Mouse (Mus musculus) intestine, embryonic 14.5 days (tissue): ENCODE measurements around the gene Eef1e1. TPM values are rescaled to one million over a fixed set of nuclear protein-coding genes. Genes with fewer than 3 reads are reported as not detected.

Source experiments
- ATAC-seq: fragments of 200-750 bp; cut with Nextera tagmentation; replicated peaks from 2 replicates; pipeline ENCODE4 v1.8.0; 2017; ENCODE audit warnings: low read depth, moderate number of reproducible peaks, moderate TSS enrichment, moderate library complexity; ENCODE audit not compliant: low FRiP score, low TSS enrichment
- DNase-seq: peaks from one replicate; pipeline ENCODE4 v3.0.0-alpha.2; 2018; ENCODE audit warnings: low spot score
- H3K27ac ChIP-seq: fragments of 300-500 bp; sonication (generic); 2 replicates; pipeline ENCODE4 v1.5.1; 2014; ENCODE audit warnings: low read depth, mild to moderate bottlenecking, control low read depth
- H3K27me3 ChIP-seq: fragments of 300-500 bp; sonication (generic); replicated peaks from 2 replicates; pipeline ENCODE4 v1.6.1; 2014; ENCODE audit warnings: low read length, control low read depth; ENCODE audit not compliant: control insufficient read depth, insufficient read depth
- H3K36me3 ChIP-seq: fragments of 300-500 bp; sonication (generic); 2 replicates; pipeline ENCODE4 v1.6.1; 2014; ENCODE audit warnings: low read length, control low read depth; ENCODE audit not compliant: control insufficient read depth, insufficient read depth
- H3K4me1 ChIP-seq: fragments of 300-500 bp; sonication (generic); replicated peaks from 2 replicates; pipeline ENCODE4 v1.6.1; 2014; ENCODE audit warnings: low read length, control low read depth, mixed read lengths; ENCODE audit not compliant: control insufficient read depth, insufficient read depth
- H3K4me2 ChIP-seq: fragments of 300-500 bp; sonication (generic); 2 replicates; pipeline ENCODE4 v1.6.1; 2014; ENCODE audit warnings: low read length
- H3K4me3 ChIP-seq: fragments of 300-500 bp; sonication (generic); 2 replicates; pipeline ENCODE4 v1.5.1; 2014; ENCODE audit warnings: low read depth, low read length, control low read depth, mixed read lengths
- H3K9ac ChIP-seq: fragments of 300-500 bp; sonication (generic); 2 replicates; pipeline ENCODE4 v1.6.1; 2014; ENCODE audit warnings: mild to moderate bottlenecking, low read length
- H3K9me3 ChIP-seq: fragments of 300-500 bp; sonication (generic); 2 replicates; pipeline ENCODE4 v1.6.1; 2016; ENCODE audit warnings: low read length, control low read depth; ENCODE audit not compliant: control insufficient read depth
- WGBS: fragments of 180-500 bp; shearing (Covaris S2); extraction: QIAGEN DNeasy Blood & Tissue Kit; methylation state at CpG from one replicate; pipeline ENCODE4 v1.1.7; 2014; 5-methylcytosine and 5-hydroxymethylcytosine counted together
- polyA plus RNA-seq: library from polyadenylated mRNA; unstranded; fragments of >200 nt; fragmentation: Nextera tagmentation; extraction: Ambion mirVana; gene quantifications from 2 replicates; pipeline ENCODE4 v1.2.1, GENCODE M21; 2014

Eef1e1 gene
- polyA plus RNA-seq, 1 experiment from 2014 or later, result 57.4 TPM

DNA sequence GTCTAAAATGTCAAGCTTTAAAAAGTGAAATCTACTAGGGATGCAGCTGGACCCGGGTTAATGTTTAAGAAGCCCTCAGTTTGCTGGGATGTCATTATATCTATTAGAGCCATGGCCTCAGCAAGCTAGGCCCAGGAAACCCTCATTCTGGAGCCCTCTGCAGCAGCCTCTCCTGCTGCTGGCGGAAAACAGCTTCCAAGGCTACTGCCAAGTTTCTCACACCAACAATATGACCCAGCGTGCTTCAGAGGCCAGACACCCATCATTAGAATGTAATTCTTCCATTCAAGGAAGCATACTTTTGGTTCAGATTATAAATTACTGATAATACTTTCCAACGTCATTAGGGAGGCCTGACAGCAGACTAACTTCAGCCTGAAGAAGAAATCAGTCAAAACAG is 42.0 kb downstream of the Eef1e1 start:
- no peak overlapping the region for H3K4me3 ChIP-seq
- no peaks in the 10 kb centered on the region for H3K4me1 ChIP-seq
- DNase-seq (no peak), ATAC-seq (no peak)
- no peak overlapping the region for H3K4me2 ChIP-seq
- no peaks in the 10 kb centered on the region for H3K9me3 ChIP-seq
- H3K27ac ChIP-seq, result no peak overlapping the region
- WGBS, result 74% methylated on average over 4 of the region's 4 CpGs
- H3K9ac ChIP-seq, result no peak overlapping the region
- H3K36me3 ChIP-seq, result 0 out of 2 replicates have a peak, but pooled peaks cover 4% of the 10 kb centered on the region
- H3K27me3 ChIP-seq, result no peaks in the 10 kb centered on the region

DNA sequence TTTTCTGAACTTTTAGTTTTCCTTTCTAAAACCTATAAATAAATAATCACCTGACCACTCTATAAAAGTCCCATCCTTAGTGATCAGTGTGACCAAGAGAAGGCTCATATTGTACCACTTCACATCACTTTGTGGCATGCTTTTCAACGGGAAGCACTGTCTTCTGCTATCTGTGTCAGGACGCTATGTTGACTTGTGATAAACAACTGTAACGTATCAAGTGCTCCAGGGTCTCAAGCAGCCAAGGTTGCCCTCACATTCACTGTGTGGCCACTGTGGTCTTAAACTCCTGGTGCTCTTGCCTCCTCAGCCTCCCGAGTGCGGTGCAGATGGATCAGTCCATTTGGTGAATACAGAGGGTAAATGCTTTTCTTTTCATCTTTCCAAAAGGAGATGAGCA is 43.2 kb downstream of the Eef1e1 start:
- no peaks in the 10 kb centered on the region for H3K9me3 ChIP-seq
- no peak overlapping the region for H3K4me3 ChIP-seq
- no peak overlapping the region for H3K4me2 ChIP-seq
- 0 out of 2 replicates have a peak, but pooled peaks cover 8% of the 10 kb centered on the region for H3K36me3 ChIP-seq
- no peaks in the 10 kb centered on the region for H3K4me1 ChIP-seq
- H3K27me3 ChIP-seq, result no peaks in the 10 kb centered on the region
- 79% methylated on average over 5 of the region's 5 CpGs for WGBS
- ATAC-seq (no peak), DNase-seq (no peak)
- no peak overlapping the region for H3K9ac ChIP-seq
- no peak overlapping the region for H3K27ac ChIP-seq

GRCm38 (mm10) chr13:38614298-38614697 is 44.6 kb downstream of the Eef1e1 start:
- WGBS, result 54% methylated on average over 5 of the region's 5 CpGs
- ATAC-seq (no peak), DNase-seq (no peak)
- H3K36me3 ChIP-seq, result 0 out of 2 replicates have a peak, but pooled peaks cover 8% of the 10 kb centered on the region
- H3K27ac ChIP-seq, result no peak overlapping the region
- no peaks in the 10 kb centered on the region for H3K27me3 ChIP-seq
- no peak overlapping the region for H3K9ac ChIP-seq
- no peaks in the 10 kb centered on the region for H3K4me1 ChIP-seq
- no peak overlapping the region for H3K4me2 ChIP-seq
- H3K4me3 ChIP-seq, result no peak overlapping the region
- H3K9me3 ChIP-seq, result no peaks in the 10 kb centered on the region

- H3K4me3 ChIP-seq, result no peak overlapping the region
- H3K9ac ChIP-seq, result no peak overlapping the region
- no peak for DNase-seq
- H3K4me1 ChIP-seq, result no peaks in the 10 kb centered on the region
- no peak overlapping the region for H3K4me2 ChIP-seq
- no peaks in the 10 kb centered on the region for H3K9me3 ChIP-seq
- no peaks in the 10 kb centered on the region for H3K27me3 ChIP-seq
- ATAC-seq, result no peak
- 0 out of 2 replicates have a peak, but pooled peaks cover 8% of the 10 kb centered on the region for H3K36me3 ChIP-seq
- WGBS, result 84% methylated on average over 8 of the region's 8 CpGs
- no peak overlapping the region for H3K27ac ChIP-seq
Measured at GRCm38 (mm10) chr13:38613583-38613982, 45.3 kb downstream of the Eef1e1 start.

DNA sequence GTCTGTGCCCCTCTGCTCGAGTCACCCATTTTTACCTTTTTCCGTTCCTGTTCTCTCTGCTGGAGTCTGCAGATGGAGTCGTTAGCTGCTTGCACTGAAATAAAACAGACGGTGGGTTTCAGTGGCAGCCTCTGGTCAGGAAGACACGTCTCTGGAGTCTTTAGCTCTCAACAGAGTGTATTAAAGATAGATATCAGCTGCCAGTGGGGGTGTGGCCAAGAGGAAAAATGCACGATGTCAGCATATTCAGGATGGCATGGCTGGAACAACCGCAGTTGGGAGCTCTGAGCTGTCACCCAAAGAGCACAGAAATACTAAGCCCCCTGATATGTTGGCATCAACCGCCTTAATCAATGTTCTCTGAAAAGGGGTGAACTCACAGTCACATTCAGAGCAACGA is 46.2 kb downstream of the Eef1e1 start:
- no peak overlapping the region for H3K4me3 ChIP-seq
- H3K9ac ChIP-seq, result no peak overlapping the region
- 65% methylated on average over 9 of the region's 9 CpGs for WGBS
- no peaks in the 10 kb centered on the region for H3K9me3 ChIP-seq
- no peak overlapping the region for H3K27ac ChIP-seq
- H3K27me3 ChIP-seq, result no peaks in the 10 kb centered on the region
- no peak overlapping the region for H3K4me2 ChIP-seq
- no peak for DNase-seq
- no peak for ATAC-seq
- no peaks in the 10 kb centered on the region for H3K4me1 ChIP-seq
- H3K36me3 ChIP-seq, result 0 out of 2 replicates have a peak, but pooled peaks cover 8% of the 10 kb centered on the region

DNA sequence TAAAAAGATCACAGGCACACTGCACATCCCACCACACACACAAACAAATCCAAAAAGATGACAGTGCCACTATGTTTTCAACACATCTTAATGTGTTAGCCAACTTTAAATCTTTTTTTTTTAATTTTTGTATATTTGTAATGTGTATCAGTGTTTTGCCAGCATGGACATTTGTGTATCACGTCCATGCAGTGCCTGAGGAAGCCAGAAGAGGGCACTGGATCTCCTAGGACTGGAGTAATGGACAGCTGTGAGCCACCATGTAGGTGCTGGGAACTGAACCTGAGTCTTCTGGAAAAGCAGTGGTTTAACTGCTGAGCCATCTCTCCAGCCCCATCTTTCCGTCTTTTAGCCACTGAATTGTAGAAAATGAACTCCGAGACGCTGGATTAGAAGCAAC is 46.7 kb downstream of the Eef1e1 start:
- Histone ChIP-seq H3K27me3 (no peaks in the 10 kb centered on the region), H3K4me2 (no peak overlapping the region), H3K4me1 (no peaks in the 10 kb centered on the region), H3K9me3 (no peaks in the 10 kb centered on the region), H3K27ac (no peak overlapping the region), H3K4me3 (no peak overlapping the region), H3K36me3 (0 out of 2 replicates have a peak, but pooled peaks cover 8% of the 10 kb centered on the region), H3K9ac (no peak overlapping the region)
- 93% methylated on average over 4 of the region's 4 CpGs for WGBS
- no peak for ATAC-seq
- DNase-seq, result no peak

GRCm38 (mm10) chr13:38610336-38610735 is 48.5 kb downstream of the Eef1e1 start:
- no peak overlapping the region for H3K4me2 ChIP-seq
- ATAC-seq, result no peak
- no peak for DNase-seq
- 74% methylated on average over 6 of the region's 6 CpGs for WGBS
- H3K27me3 ChIP-seq, result no peaks in the 10 kb centered on the region
- no peak overlapping the region for H3K27ac ChIP-seq
- 0 out of 2 replicates have a peak, but pooled peaks cover 8% of the 10 kb centered on the region for H3K36me3 ChIP-seq
- no peaks in the 10 kb centered on the region for H3K9me3 ChIP-seq
- H3K9ac ChIP-seq, result no peak overlapping the region
- H3K4me3 ChIP-seq, result no peak overlapping the region
- no peaks in the 10 kb centered on the region for H3K4me1 ChIP-seq

DNA sequence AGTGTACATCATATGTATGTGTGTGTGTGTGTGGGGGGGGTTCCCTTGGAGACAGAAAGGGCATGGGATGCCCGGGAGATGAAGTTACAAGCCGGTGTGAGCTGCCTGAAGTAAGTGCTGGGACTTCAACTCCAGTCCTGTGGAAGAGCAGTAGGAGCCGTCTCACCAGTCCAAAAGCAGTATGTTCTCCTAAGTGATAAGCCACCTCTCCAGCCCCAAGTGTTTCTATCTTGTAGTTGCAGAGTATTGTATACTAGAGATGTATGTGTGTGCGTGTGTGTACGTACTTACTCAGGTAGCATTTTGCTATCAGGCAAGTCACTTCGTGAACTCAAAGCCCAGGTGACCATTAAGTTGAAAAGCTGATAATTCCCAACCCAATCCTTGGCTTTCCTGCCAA is 51.7 kb downstream of the Eef1e1 start:
- Histone ChIP-seq H3K27me3 (no peaks in the 10 kb centered on the region), H3K9ac (no peak overlapping the region), H3K9me3 (no peaks in the 10 kb centered on the region), H3K4me3 (no peak overlapping the region), H3K4me2 (no peak overlapping the region), H3K4me1 (no peaks in the 10 kb centered on the region), H3K36me3 (0 out of 2 replicates have a peak, but pooled peaks cover 4% of the 10 kb centered on the region), H3K27ac (no peak overlapping the region)
- ATAC-seq (no peak), DNase-seq (no peak)
- 94% methylated on average over 6 of the region's 6 CpGs for WGBS

GRCm38 (mm10) chr13:38605353-38605752 is 53.5 kb downstream of the Eef1e1 start:
- Histone ChIP-seq H3K27ac (no peak overlapping the region), H3K4me3 (no peak overlapping the region), H3K4me2 (no peak overlapping the region), H3K27me3 (no peaks in the 10 kb centered on the region), H3K9me3 (no peaks in the 10 kb centered on the region), H3K36me3 (no peaks in the 10 kb centered on the region), H3K9ac (no peak overlapping the region), H3K4me1 (no peaks in the 10 kb centered on the region)
- no peak for DNase-seq
- no peak for ATAC-seq
- WGBS, result 83% methylated on average over 6 of the region's 6 CpGs
